Mouse (Mus musculus): ENCODE data around the gene Myo10. TPM values are rescaled to one million over a fixed set of nuclear protein-coding genes. Genes with fewer than 3 reads are reported as not detected.

Myo10 gene
- polyA plus RNA-seq, 1 experiment from 2014 or later, result 25.8 TPM

DNA sequence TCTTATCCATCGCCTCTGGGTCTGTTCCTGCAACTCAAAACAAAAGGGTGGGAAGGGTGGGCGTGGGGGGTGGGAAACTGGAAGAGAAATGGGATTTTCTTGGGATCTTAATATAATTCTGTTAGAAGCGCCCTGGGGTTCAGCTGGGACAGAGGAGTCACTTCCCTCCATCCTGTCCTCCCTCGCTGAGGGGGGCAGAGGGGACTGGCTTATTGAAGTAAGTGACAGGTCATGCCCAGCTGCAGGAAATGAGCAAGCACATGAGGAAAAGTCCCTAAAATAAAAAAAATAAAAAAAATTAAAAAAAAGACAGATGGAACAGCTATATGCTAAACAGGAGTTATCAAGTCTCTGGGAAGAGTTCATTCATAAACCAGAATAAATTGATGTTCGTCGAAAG, 40.3 kb upstream of the Myo10 start:
- Histone ChIP-seq H3K9me3 (replicated peaks; ENCODE audit: low read length) (no peaks in the 10 kb centered on the region), H3K4me3 (replicated peaks; ENCODE audit: low read depth, low read length) (no peak overlapping the region), H3K27me3 (ENCODE audit: insufficient read depth, low read length) (no peaks in the 10 kb centered on the region), H3K4me2 (ENCODE audit: low read length) (no peak overlapping the region), H3K4me1 (replicated peaks; ENCODE audit: insufficient read depth, low read length) (0 out of 2 replicates have a peak, but pooled peaks cover 5% of the 10 kb centered on the region), H3K27ac (no peak overlapping the region), H3K9ac (ENCODE audit: low read depth, low read length) (no peak overlapping the region), H3K36me3 (ENCODE audit: insufficient read depth, low read length) (no peaks in the 10 kb centered on the region)
- TF ChIP-seq CTCF (IDR thresholded peaks at IDR 0.05; ENCODE audit: low read depth), result no peak
- DNase-seq (ENCODE audit: low spot score), result no peak
- 64% methylated on average over 6 of the region's 6 CpGs for WGBS
- ATAC-seq (replicated peaks; ENCODE audit: low FRiP score, low read depth), result no peak

GRCm38 (mm10) chr15:25583361-25583760, 39.0 kb upstream of the Myo10 start:
- Histone ChIP-seq H3K9ac (ENCODE audit: low read depth, low read length) (no peak overlapping the region), H3K4me3 (replicated peaks; ENCODE audit: low read depth, low read length) (no peak overlapping the region), H3K27ac (no peak overlapping the region), H3K36me3 (ENCODE audit: insufficient read depth, low read length) (no peaks in the 10 kb centered on the region), H3K4me2 (ENCODE audit: low read length) (no peak overlapping the region), H3K4me1 (replicated peaks; ENCODE audit: insufficient read depth, low read length) (0 out of 2 replicates have a peak, but pooled peaks cover 5% of the 10 kb centered on the region), H3K9me3 (replicated peaks; ENCODE audit: low read length) (no peaks in the 10 kb centered on the region), H3K27me3 (ENCODE audit: insufficient read depth, low read length) (no peaks in the 10 kb centered on the region)
- WGBS, result 96% methylated on average over 8 of the region's 8 CpGs
- TF ChIP-seq CTCF (IDR thresholded peaks at IDR 0.05; ENCODE audit: low read depth), result no peak
- ATAC-seq (replicated peaks; ENCODE audit: low FRiP score, low read depth) (no peak), DNase-seq (ENCODE audit: low spot score) (no peak)

DNA sequence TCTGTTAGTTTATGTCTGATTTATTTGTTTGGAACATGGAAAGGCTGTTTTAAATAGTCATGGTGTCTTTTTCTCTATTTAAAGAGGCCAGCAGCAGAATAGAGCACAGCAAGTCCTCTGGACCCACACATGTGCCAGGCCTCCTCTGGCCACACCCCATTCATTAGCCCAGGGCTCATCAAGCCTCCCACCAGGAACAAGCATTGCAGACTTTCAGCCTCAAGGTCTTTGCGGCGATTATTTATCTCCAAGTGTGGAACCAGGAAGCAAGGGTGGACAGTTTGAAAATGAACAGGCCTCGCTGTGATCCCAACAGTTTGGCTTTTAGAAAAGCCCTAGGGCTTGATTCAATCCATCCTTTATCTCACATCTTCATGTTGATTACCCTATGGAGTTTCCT, 35.5 kb upstream of the Myo10 start:
- TF ChIP-seq CTCF (IDR thresholded peaks at IDR 0.05; ENCODE audit: low read depth), result no peak
- ATAC-seq (replicated peaks; ENCODE audit: low FRiP score, low read depth) (no peak), DNase-seq (ENCODE audit: low spot score) (peak; percentile 49)
- H3K9ac ChIP-seq (ENCODE audit: low read depth, low read length), result no peak overlapping the region
- H3K9me3 ChIP-seq (replicated peaks; ENCODE audit: low read length), result no peaks in the 10 kb centered on the region
- no peaks in the 10 kb centered on the region for H3K27me3 ChIP-seq (ENCODE audit: insufficient read depth, low read length)
- 37% methylated on average over 3 of the region's 3 CpGs for WGBS
- no peaks in the 10 kb centered on the region for H3K36me3 ChIP-seq (ENCODE audit: insufficient read depth, low read length)
- H3K4me2 ChIP-seq (ENCODE audit: low read length), result no peak overlapping the region
- H3K4me1 ChIP-seq (replicated peaks; ENCODE audit: insufficient read depth, low read length), result peaks cover 5% of the 10 kb centered on the region; the same call in 1 of the 2 replicates
- H3K27ac ChIP-seq, result no peak overlapping the region
- H3K4me3 ChIP-seq (replicated peaks; ENCODE audit: low read depth, low read length), result no peak overlapping the region

- Histone ChIP-seq H3K27me3 (ENCODE audit: insufficient read depth, low read length) (no peaks in the 10 kb centered on the region), H3K4me3 (replicated peaks; ENCODE audit: low read depth, low read length) (no peak overlapping the region), H3K4me2 (ENCODE audit: low read length) (no peak overlapping the region), H3K36me3 (ENCODE audit: insufficient read depth, low read length) (no peaks in the 10 kb centered on the region), H3K27ac (no peak overlapping the region), H3K4me1 (replicated peaks; ENCODE audit: insufficient read depth, low read length) (peaks cover 5% of the 10 kb centered on the region; the same call in 1 of the 2 replicates), H3K9ac (ENCODE audit: low read depth, low read length) (no peak overlapping the region), H3K9me3 (replicated peaks; ENCODE audit: low read length) (no peaks in the 10 kb centered on the region)
- no peak for TF ChIP-seq CTCF (IDR thresholded peaks at IDR 0.05; ENCODE audit: low read depth)
- ATAC-seq (replicated peaks; ENCODE audit: low FRiP score, low read depth), result no peak
- WGBS, result 85% methylated on average over 8 of the region's 8 CpGs
- no peak for DNase-seq (ENCODE audit: low spot score)
These were observed 34.4 kb upstream of the Myo10 start for GRCm38 (mm10) chr15:25587943-25588342.

- ATAC-seq (replicated peaks; ENCODE audit: low FRiP score, low read depth) (0 out of 2 replicates have a peak, but pooled peaks have one; percentile 49), DNase-seq (ENCODE audit: low spot score) (no peak)
- H3K36me3 ChIP-seq (ENCODE audit: insufficient read depth, low read length), result no peaks in the 10 kb centered on the region
- H3K4me3 ChIP-seq (replicated peaks; ENCODE audit: low read depth, low read length), result no peak overlapping the region
- peak overlapping the region; percentile 48; the same call in 1 of the 2 replicates for H3K27ac ChIP-seq
- no peak overlapping the region for H3K9ac ChIP-seq (ENCODE audit: low read depth, low read length)
- peaks cover 5% of the 10 kb centered on the region; the same call in 1 of the 2 replicates for H3K4me1 ChIP-seq (replicated peaks; ENCODE audit: insufficient read depth, low read length)
- no peak overlapping the region for H3K4me2 ChIP-seq (ENCODE audit: low read length)
- H3K27me3 ChIP-seq (ENCODE audit: insufficient read depth, low read length), result no peaks in the 10 kb centered on the region
- H3K9me3 ChIP-seq (replicated peaks; ENCODE audit: low read length), result no peaks in the 10 kb centered on the region
- TF ChIP-seq CTCF (IDR thresholded peaks at IDR 0.05; ENCODE audit: low read depth), result no peak
- WGBS, result 68% methylated on average over 11 of the region's 11 CpGs
These were observed 32.9 kb upstream of the Myo10 start for GRCm38 (mm10) chr15:25589318-25589902.

DNA sequence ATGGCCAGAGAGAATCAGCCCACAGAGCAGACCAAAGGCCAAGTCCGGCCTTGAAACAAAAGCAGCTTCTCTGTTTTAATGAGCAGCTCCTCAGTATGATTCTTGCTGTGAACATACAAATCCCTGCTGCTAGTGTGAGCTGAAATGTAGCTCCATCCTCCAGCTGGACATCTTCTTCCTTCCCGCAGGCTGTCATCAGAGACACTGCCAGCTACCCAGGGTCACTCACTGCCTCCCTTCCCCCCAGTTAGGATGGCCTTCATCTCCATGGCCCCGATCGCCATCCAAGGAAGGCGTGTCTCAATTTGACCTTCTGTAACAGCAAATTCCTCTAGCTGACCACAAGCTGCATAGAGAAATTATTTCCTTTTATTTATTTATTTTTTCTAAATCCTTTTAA, 32.4 kb upstream of the Myo10 start:
- no peak for TF ChIP-seq CTCF (IDR thresholded peaks at IDR 0.05; ENCODE audit: low read depth)
- H3K36me3 ChIP-seq (ENCODE audit: insufficient read depth, low read length), result no peaks in the 10 kb centered on the region
- H3K27me3 ChIP-seq (ENCODE audit: insufficient read depth, low read length), result no peaks in the 10 kb centered on the region
- peak; percentile 89 for DNase-seq (ENCODE audit: low spot score)
- H3K27ac ChIP-seq, result 0 out of 2 replicates have a peak overlapping the region, but pooled peaks have one; percentile 48
- H3K4me3 ChIP-seq (replicated peaks; ENCODE audit: low read depth, low read length), result no peak overlapping the region
- H3K4me1 ChIP-seq (replicated peaks; ENCODE audit: insufficient read depth, low read length), result peaks cover 5% of the 10 kb centered on the region; the same call in 1 of the 2 replicates
- ATAC-seq (replicated peaks; ENCODE audit: low FRiP score, low read depth), result peak; percentile 31; the same call in 1 of the 2 replicates
- H3K9me3 ChIP-seq (replicated peaks; ENCODE audit: low read length), result no peaks in the 10 kb centered on the region
- H3K9ac ChIP-seq (ENCODE audit: low read depth, low read length), result no peak overlapping the region
- no peak overlapping the region for H3K4me2 ChIP-seq (ENCODE audit: low read length)
- WGBS, result 42% methylated on average over 5 of the region's 5 CpGs
